Mouse (Mus musculus) liver, embryonic 11.5 days (tissue): ENCODE measurements around the gene Hsd11b1. TPM values are rescaled to one million over a fixed set of nuclear protein-coding genes. Genes with fewer than 3 reads are reported as not detected.
A peak's percentile ranks its signal among the peaks of the same experiment; 100 is the strongest.

Experiments
- ATAC-seq: fragments of 200-750 bp; cut with Nextera tagmentation; replicated peaks from 2 replicates; pipeline ENCODE4 v1.8.0; 2017; ENCODE audit warnings: moderate number of reproducible peaks, mild to moderate bottlenecking, moderate TSS enrichment, moderate library complexity; ENCODE audit not compliant: low FRiP score
- DNase-seq: peaks from one replicate; pipeline ENCODE4 v3.0.0-alpha.2; 2017; ENCODE audit warnings: low spot score
- H3K27ac ChIP-seq: fragments of 300-500 bp; sonication (generic); 2 replicates; pipeline ENCODE4 v1.5.1; 2014; ENCODE audit warnings: mild to moderate bottlenecking, low read depth, low read length, control low read depth
- H3K27me3 ChIP-seq: fragments of 300-500 bp; sonication (generic); replicated peaks from 2 replicates; pipeline ENCODE4 v1.6.1; 2014; ENCODE audit warnings: low read length, mixed read lengths; ENCODE audit not compliant: control insufficient read depth, insufficient read depth
- H3K36me3 ChIP-seq: fragments of 300-500 bp; sonication (generic); 2 replicates; pipeline ENCODE4 v1.6.1; 2014; ENCODE audit warnings: mild to moderate bottlenecking, low read length, moderate library complexity, mixed read lengths; ENCODE audit not compliant: control insufficient read depth, insufficient read depth
- H3K4me1 ChIP-seq: fragments of 300-500 bp; sonication (generic); replicated peaks from 2 replicates; pipeline ENCODE4 v1.6.1; 2014; ENCODE audit warnings: low read length, mixed read lengths; ENCODE audit not compliant: control insufficient read depth, insufficient read depth
- H3K4me2 ChIP-seq: fragments of 300-500 bp; sonication (generic); 2 replicates; pipeline ENCODE4 v1.6.1; 2014; ENCODE audit warnings: mild to moderate bottlenecking, control low read depth, moderate library complexity
- H3K4me3 ChIP-seq: fragments of 300-500 bp; sonication (generic); 2 replicates; pipeline ENCODE4 v1.5.1; 2014; ENCODE audit warnings: low read depth, low read length, control low read depth
- H3K9ac ChIP-seq: fragments of 300-500 bp; sonication (generic); 2 replicates; pipeline ENCODE4 v1.6.1; 2014; ENCODE audit warnings: low read depth, low read length, control low read depth
- H3K9me3 ChIP-seq: fragments of 300-500 bp; sonication (generic); 2 replicates; pipeline ENCODE4 v1.6.1; 2016; ENCODE audit warnings: low read length, inconsistent platforms, mixed read lengths; ENCODE audit not compliant: control insufficient read depth
- WGBS: fragments of 180-500 bp; shearing (Covaris S2); extraction: QIAGEN DNeasy Blood & Tissue Kit; methylation state at CpG from one replicate; pipeline ENCODE4 v1.1.7; 2014; 5-methylcytosine and 5-hydroxymethylcytosine counted together
- polyA plus RNA-seq: library from polyadenylated mRNA; unstranded; fragments of >200 nt; fragmentation: Nextera tagmentation; extraction: Ambion mirVana; gene quantifications from 2 replicates; pipeline ENCODE4 v1.2.1, GENCODE M21; 2014

Gene Hsd11b1
- 1.1 and 1.8 TPM in 2 replicates for polyA plus RNA-seq

DNA sequence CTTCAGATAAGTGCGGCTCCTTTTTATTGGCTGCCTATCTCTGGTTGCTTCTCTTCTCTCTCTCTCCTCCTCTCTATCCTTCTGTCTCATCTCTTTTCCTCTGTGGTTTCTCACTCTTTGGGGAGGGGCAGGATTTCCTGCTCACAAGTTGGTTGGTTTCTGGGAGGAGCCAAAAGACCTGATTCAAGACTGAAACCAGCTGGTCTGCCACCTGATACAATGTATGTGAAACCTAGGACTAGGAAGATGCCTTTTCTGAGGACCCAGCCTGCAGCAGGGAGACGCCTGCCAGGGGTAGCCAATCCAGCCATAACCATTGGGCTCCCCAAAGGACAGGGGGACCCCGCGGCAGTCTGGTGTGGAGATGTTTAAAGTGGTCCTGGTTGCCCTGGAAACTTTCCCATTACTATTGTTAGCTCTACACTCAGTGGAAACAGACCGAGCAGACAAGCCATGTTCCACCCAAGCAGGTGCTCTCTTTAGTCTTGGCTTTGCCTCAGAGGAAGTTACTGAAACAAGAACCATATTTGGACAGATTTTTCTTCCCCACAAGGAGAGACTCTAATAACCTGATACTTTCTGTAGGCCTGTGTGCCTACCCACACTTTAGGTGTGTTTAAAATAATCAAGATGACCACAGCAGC is at the start of gene Hsd11b1:
Hsd11b1 (minus strand) TSS at position 121 of the 644 bp plus-strand sequence.
- Histone ChIP-seq H3K9ac (no peak within 1 kb of the TSS), H3K36me3 (no peaks in the 10 kb centered on the region), H3K4me3 (no peak within 1 kb of the TSS), H3K27ac (no peak within 1 kb of the TSS), H3K27me3 (no peaks in the 10 kb centered on the region), H3K4me1 (no peaks in the 10 kb centered on the region), H3K4me2 (no peak within 1 kb of the TSS), H3K9me3 (no peaks in the 10 kb centered on the region)
- 58% methylated on average over 5 of the region's 5 CpGs for WGBS
- ATAC-seq (no peak; the same call in 1 of the 2 replicates), DNase-seq (no peak)

- H3K4me1 ChIP-seq: no peaks in the 10 kb centered on the region
These were observed 47.7 kb upstream of the Hsd11b1 start for GRCm38 (mm10) chr1:193311596-193311995.

DNA sequence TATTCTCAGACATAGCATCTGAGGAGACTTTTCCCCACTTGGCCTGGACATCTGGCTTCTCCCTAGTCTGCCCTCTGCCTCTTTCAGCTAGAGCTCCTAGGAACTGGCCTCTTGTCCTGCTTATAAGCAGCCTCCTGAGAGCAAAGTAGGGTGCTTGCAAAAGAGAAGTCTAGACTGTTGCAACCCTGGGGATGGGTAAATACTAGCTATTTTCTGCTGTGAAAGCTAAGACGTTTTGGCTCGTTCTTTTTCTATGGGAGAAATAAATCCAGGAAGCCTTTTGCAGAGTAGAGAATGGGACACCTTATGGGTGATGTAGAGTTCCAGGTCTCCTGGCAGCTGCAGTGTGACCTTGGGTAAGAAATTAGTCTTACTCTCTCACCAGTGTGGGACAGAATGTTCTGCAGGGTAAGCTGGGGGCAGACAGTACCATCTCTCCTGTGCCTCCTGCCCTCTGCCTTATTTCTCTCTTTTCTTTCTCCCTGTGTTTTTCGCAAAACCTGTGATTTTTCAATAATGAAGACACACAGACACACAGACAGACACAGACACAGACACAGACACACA is 46.7 kb upstream of the Hsd11b1 start:
- no peaks in the 10 kb centered on the region for H3K27me3 ChIP-seq
- H3K9ac ChIP-seq: no peak overlapping the region
- no peaks in the 10 kb centered on the region for H3K9me3 ChIP-seq
- no peak overlapping the region for H3K4me2 ChIP-seq
- DNase-seq: no peak
- no peak for ATAC-seq
- no peak overlapping the region for H3K27ac ChIP-seq
- no peaks in the 10 kb centered on the region for H3K36me3 ChIP-seq
- 79% methylated on average over 3 of the region's 3 CpGs for WGBS
- no peaks in the 10 kb centered on the region for H3K4me1 ChIP-seq
- H3K4me3 ChIP-seq: no peak overlapping the region

More at GRCm38 (mm10) chr1:193311596-193311995, 47.7 kb upstream of the Hsd11b1 start:
- H3K9ac ChIP-seq: no peak overlapping the region
- no peak for DNase-seq
- 58% methylated on average over 1 of the region's 1 CpGs for WGBS
- no peaks in the 10 kb centered on the region for H3K9me3 ChIP-seq
- H3K36me3 ChIP-seq: no peaks in the 10 kb centered on the region
- H3K27ac ChIP-seq: no peak overlapping the region
- no peaks in the 10 kb centered on the region for H3K27me3 ChIP-seq
- ATAC-seq: peak; percentile 75
- no peak overlapping the region for H3K4me2 ChIP-seq
- no peak overlapping the region for H3K4me3 ChIP-seq

- DNase-seq: no peak
- H3K4me2 ChIP-seq: no peak overlapping the region
- no peak overlapping the region for H3K9ac ChIP-seq
- no peak for ATAC-seq
- no peaks in the 10 kb centered on the region for H3K9me3 ChIP-seq
- WGBS: 60% methylated on average over 1 of the region's 1 CpGs
- H3K36me3 ChIP-seq: no peaks in the 10 kb centered on the region
- no peak overlapping the region for H3K27ac ChIP-seq
- no peak overlapping the region for H3K4me3 ChIP-seq
- H3K27me3 ChIP-seq: no peaks in the 10 kb centered on the region
- H3K4me1 ChIP-seq: no peaks in the 10 kb centered on the region
These were observed 46.1 kb upstream of the Hsd11b1 start for GRCm38 (mm10) chr1:193309785-193310518.

GRCm38 (mm10) chr1:193306832-193307231 is 43.0 kb upstream of the Hsd11b1 start:
- no peak overlapping the region for H3K27ac ChIP-seq
- no peak overlapping the region for H3K4me2 ChIP-seq
- no peaks in the 10 kb centered on the region for H3K4me1 ChIP-seq
- WGBS: 82% methylated on average over 2 of the region's 2 CpGs
- DNase-seq (no peak), ATAC-seq (no peak)
- H3K9me3 ChIP-seq: no peaks in the 10 kb centered on the region
- no peaks in the 10 kb centered on the region for H3K36me3 ChIP-seq
- no peak overlapping the region for H3K4me3 ChIP-seq
- H3K9ac ChIP-seq: no peak overlapping the region
- H3K27me3 ChIP-seq: no peaks in the 10 kb centered on the region

- no peak overlapping the region for H3K4me2 ChIP-seq
- no peaks in the 10 kb centered on the region for H3K27me3 ChIP-seq
- no peaks in the 10 kb centered on the region for H3K4me1 ChIP-seq
- ATAC-seq (no peak), DNase-seq (no peak)
- no peaks in the 10 kb centered on the region for H3K36me3 ChIP-seq
- H3K9ac ChIP-seq: no peak overlapping the region
- H3K27ac ChIP-seq: no peak overlapping the region
- H3K4me3 ChIP-seq: no peak overlapping the region
- WGBS: 44% methylated on average over 7 of the region's 7 CpGs
- no peaks in the 10 kb centered on the region for H3K9me3 ChIP-seq
These were observed 41.5 kb upstream of the Hsd11b1 start for GRCm38 (mm10) chr1:193305386-193305785.

DNA sequence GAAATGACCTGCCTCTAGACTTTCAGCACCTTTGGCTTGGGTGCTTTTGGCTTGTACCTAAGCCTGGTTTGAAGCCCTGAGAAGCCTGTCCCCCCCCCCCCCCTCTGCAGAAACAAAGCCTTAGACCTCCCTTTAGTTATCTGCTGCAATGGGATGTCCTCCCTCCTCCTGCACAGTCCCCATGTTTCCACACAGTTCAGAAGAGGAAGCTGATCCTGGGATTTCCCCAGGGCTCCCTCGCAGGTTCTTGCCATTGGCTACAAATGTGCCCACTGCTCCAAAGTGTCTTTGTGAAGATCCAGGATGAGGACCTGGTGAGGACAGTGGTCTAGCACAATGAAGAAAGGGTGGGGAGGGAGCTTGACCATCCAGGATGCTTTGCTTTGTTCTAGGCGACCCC is 39.2 kb upstream of the Hsd11b1 start:
- no peaks in the 10 kb centered on the region for H3K36me3 ChIP-seq

DNA sequence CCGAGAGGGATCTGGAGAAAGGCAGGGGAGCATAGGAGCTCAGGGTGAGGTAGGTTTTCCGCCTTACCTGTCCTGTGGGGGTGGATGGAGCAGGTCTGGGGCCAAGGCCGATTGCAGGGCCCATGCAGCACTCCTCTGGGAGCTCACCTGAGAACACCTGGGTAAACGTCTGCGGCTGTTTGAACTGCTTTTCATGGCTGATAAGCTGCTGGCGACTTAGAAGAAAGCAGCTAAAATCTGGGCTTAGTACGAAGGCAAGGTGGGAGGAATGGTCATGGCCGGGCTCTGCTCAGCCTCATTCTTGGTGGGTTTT is 38.2 kb upstream of the Hsd11b1 start:
- DNase-seq (no peak), ATAC-seq (no peak)
- no peaks in the 10 kb centered on the region for H3K36me3 ChIP-seq
- no peak overlapping the region for H3K4me2 ChIP-seq
- no peak overlapping the region for H3K9ac ChIP-seq
- WGBS: 48% methylated on average over 8 of the region's 8 CpGs
- H3K27me3 ChIP-seq: no peaks in the 10 kb centered on the region
- no peak overlapping the region for H3K4me3 ChIP-seq
- H3K4me1 ChIP-seq: no peaks in the 10 kb centered on the region
- no peak overlapping the region for H3K27ac ChIP-seq
- no peaks in the 10 kb centered on the region for H3K9me3 ChIP-seq

More for the DNA sequence above, 39.2 kb upstream of the Hsd11b1 start:
- H3K27me3 ChIP-seq: no peaks in the 10 kb centered on the region
- no peak overlapping the region for H3K27ac ChIP-seq
- H3K4me3 ChIP-seq: no peak overlapping the region
- WGBS: 50% methylated on average over 2 of the region's 2 CpGs
- H3K4me1 ChIP-seq: no peaks in the 10 kb centered on the region
- H3K9me3 ChIP-seq: no peaks in the 10 kb centered on the region
- no peak for DNase-seq
- no peak overlapping the region for H3K4me2 ChIP-seq
- H3K9ac ChIP-seq: no peak overlapping the region
- no peak for ATAC-seq
